Mouse (Mus musculus) midbrain, embryonic 16.5 days (tissue): ENCODE results near the gene Sytl5. TPM values are rescaled to one million over a fixed set of nuclear protein-coding genes. Genes with fewer than 3 reads are reported as not detected.

Source experiments
- ATAC-seq: fragments of 200-750 bp; cut with Nextera tagmentation; 2 replicates; pipeline ENCODE4 v1.8.0; 2017; ENCODE audit warnings: moderate TSS enrichment
- H3K27ac ChIP-seq: fragments of 300-500 bp; sonication (generic); 2 replicates; pipeline ENCODE4 v1.5.1; 2014; ENCODE audit warnings: mild to moderate bottlenecking, low read length, mixed read lengths
- H3K27me3 ChIP-seq: fragments of 300-500 bp; sonication (generic); 2 replicates; pipeline ENCODE4 v1.6.1; 2014; ENCODE audit warnings: low read depth, low read length, mixed read lengths; ENCODE audit not compliant: control insufficient read depth, insufficient read depth
- H3K36me3 ChIP-seq: fragments of 300-500 bp; sonication (generic); 2 replicates; pipeline ENCODE4 v1.6.1; 2014; ENCODE audit warnings: mild to moderate bottlenecking, low read length, moderate library complexity, mixed read lengths; ENCODE audit not compliant: control insufficient read depth, insufficient read depth
- H3K4me1 ChIP-seq: fragments of 300-500 bp; sonication (generic); 2 replicates; pipeline ENCODE4 v1.6.1; 2014; ENCODE audit warnings: mild to moderate bottlenecking, low read length, mixed read lengths; ENCODE audit not compliant: control insufficient read depth, insufficient read depth
- H3K4me2 ChIP-seq: fragments of 300-500 bp; sonication (generic); 2 replicates; pipeline ENCODE4 v1.6.1; 2014; ENCODE audit warnings: mild to moderate bottlenecking, low read length, mixed read lengths
- H3K4me3 ChIP-seq: fragments of 300-500 bp; sonication (generic); 2 replicates; pipeline ENCODE4 v1.5.1; 2014; ENCODE audit warnings: low read depth, mild to moderate bottlenecking, low read length, moderate library complexity, mixed read lengths
- H3K9ac ChIP-seq: fragments of 300-500 bp; sonication (generic); 2 replicates; pipeline ENCODE4 v1.6.1; 2014; ENCODE audit warnings: low read depth, low read length, mixed read lengths
- H3K9me3 ChIP-seq: fragments of 300-500 bp; sonication (generic); replicated peaks from 2 replicates; pipeline ENCODE4 v1.6.1; 2014; ENCODE audit warnings: mild to moderate bottlenecking, low read length, mixed read lengths; ENCODE audit not compliant: control insufficient read depth, poor library complexity, severe bottlenecking
- WGBS: fragments of 180-500 bp; shearing (Covaris S2); extraction: QIAGEN DNeasy Blood & Tissue Kit; methylation state at CpG from one replicate; pipeline ENCODE4 v1.1.7; 2014; 5-methylcytosine and 5-hydroxymethylcytosine counted together
- polyA plus RNA-seq: library from polyadenylated mRNA; unstranded; fragments of >200 nt; fragmentation: Nextera tagmentation; extraction: Ambion mirVana; gene quantifications from 2 replicates; pipeline ENCODE4 v1.2.1, GENCODE M21; 2015

Gene Sytl5
- 0.17 and 0.48 TPM in 2 replicates for polyA plus RNA-seq

- Histone ChIP-seq H3K9me3 (no peaks in the 10 kb centered on the region), H3K4me1 (no peaks in the 10 kb centered on the region), H3K27me3 (no peaks in the 10 kb centered on the region), H3K4me3 (no peak within 1 kb of the TSS), H3K36me3 (no peaks in the 10 kb centered on the region), H3K9ac (no peak within 1 kb of the TSS), H3K27ac (no peak within 1 kb of the TSS), H3K4me2 (no peak within 1 kb of the TSS)
- no peak for ATAC-seq
- WGBS: 73% methylated on average over 2 of the region's 2 CpGs
Observed at GRCm38 (mm10) chrX:9885322-9885721, at the start of gene Sytl5. Gene Sytl5, plus strand, starts transcription at chrX:9885622.

DNA sequence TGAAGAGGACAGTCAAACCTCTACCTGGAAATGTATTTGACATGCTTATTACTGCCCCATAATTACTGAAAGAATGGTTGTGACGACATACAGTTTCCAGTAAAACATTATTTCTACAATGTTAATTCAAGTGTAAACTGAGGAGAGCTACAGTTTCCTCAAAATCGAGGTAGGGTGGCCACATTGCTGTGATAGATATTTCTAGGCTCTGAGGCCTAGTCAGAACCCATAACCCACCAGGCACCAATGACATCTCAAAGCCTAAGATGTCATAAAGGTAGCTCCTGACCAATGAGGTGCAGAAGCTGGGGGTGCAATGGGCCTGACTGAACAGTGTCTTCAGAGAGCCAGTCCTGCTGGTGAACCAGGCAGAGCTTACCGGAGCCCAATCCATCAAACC lies 38.8 kb upstream of the Sytl5 start, which contains the start of gene Hypm:
TSS of gene Hypm (plus strand) at position 301 of the 400 bp plus-strand sequence.
- WGBS: 79% methylated on average over 3 of the region's 3 CpGs
- no peaks in the 10 kb centered on the region for H3K27me3 ChIP-seq
- no peak within 1 kb of the TSS for H3K27ac ChIP-seq
- H3K4me1 ChIP-seq: no peaks in the 10 kb centered on the region
- H3K4me2 ChIP-seq: no peak within 1 kb of the TSS
- H3K4me3 ChIP-seq: no peak within 1 kb of the TSS
- no peak for ATAC-seq
- no peaks in the 10 kb centered on the region for H3K36me3 ChIP-seq
- no peak within 1 kb of the TSS for H3K9ac ChIP-seq
- no peaks in the 10 kb centered on the region; the same call in 1 of the 2 replicates for H3K9me3 ChIP-seq

DNA sequence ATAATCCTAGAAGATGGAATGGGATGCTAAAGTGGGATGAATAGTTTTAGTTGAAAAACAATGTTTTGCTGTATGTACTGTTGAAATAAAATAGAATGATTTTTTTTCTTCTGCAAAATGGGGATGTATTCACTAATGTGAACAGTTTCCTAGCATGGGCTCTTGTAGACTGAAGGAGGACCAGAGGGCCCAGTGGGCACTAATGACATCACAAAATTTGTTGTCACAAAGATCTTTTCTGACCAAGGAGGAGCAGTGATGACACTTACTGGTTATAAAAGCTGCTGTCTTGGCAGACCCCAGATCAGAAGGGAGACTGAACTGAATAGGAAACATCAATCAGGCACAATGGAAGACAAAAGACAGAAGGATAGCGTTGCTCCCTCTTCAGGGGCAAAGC lies 36.0 kb upstream of the Sytl5 start, which contains the start of gene H2al3:
TSS of gene H2al3 (plus strand) at position 301 of the 400 bp plus-strand sequence.
- Histone ChIP-seq H3K4me3 (no peak within 1 kb of the TSS), H3K4me1 (no peaks in the 10 kb centered on the region), H3K9me3 (no peaks in the 10 kb centered on the region; the same call in 1 of the 2 replicates), H3K9ac (no peak within 1 kb of the TSS), H3K36me3 (no peaks in the 10 kb centered on the region), H3K4me2 (no peak within 1 kb of the TSS), H3K27me3 (no peaks in the 10 kb centered on the region), H3K27ac (no peak within 1 kb of the TSS)
- ATAC-seq: no peak
- WGBS: 23% methylated on average over 1 of the region's 1 CpGs

GRCm38 (mm10) chrX:9861859-9862258 lies 23.6 kb upstream of the Sytl5 start:
- ATAC-seq: no peak
- Histone ChIP-seq H3K9ac (no peak overlapping the region), H3K4me1 (no peaks in the 10 kb centered on the region), H3K36me3 (no peaks in the 10 kb centered on the region), H3K4me2 (no peak overlapping the region), H3K9me3 (no peaks in the 10 kb centered on the region), H3K4me3 (no peak overlapping the region), H3K27ac (no peak overlapping the region), H3K27me3 (no peaks in the 10 kb centered on the region)
- WGBS: 93% methylated on average over 2 of the region's 2 CpGs

- Histone ChIP-seq H3K4me2 (no peak overlapping the region), H3K27ac (no peak overlapping the region), H3K4me1 (no peaks in the 10 kb centered on the region), H3K9ac (no peak overlapping the region), H3K27me3 (no peaks in the 10 kb centered on the region), H3K36me3 (no peaks in the 10 kb centered on the region), H3K9me3 (no peaks in the 10 kb centered on the region), H3K4me3 (no peak overlapping the region)
- 95% methylated on average over 2 of the region's 2 CpGs for WGBS
- ATAC-seq: no peak
Observed at GRCm38 (mm10) chrX:9875519-9875918, 9.9 kb upstream of the Sytl5 start.

GRCm38 (mm10) chrX:9909572-9909971 lies 24.1 kb downstream of the Sytl5 start:
- no peaks in the 10 kb centered on the region for H3K27me3 ChIP-seq
- H3K9ac ChIP-seq: no peak overlapping the region
- H3K27ac ChIP-seq: no peak overlapping the region
- ATAC-seq: no peak
- no peak overlapping the region for H3K4me2 ChIP-seq
- 63% methylated on average over 2 of the region's 2 CpGs for WGBS
- H3K4me1 ChIP-seq: no peaks in the 10 kb centered on the region
- no peaks in the 10 kb centered on the region for H3K36me3 ChIP-seq
- no peak overlapping the region for H3K4me3 ChIP-seq
- no peaks in the 10 kb centered on the region for H3K9me3 ChIP-seq

DNA sequence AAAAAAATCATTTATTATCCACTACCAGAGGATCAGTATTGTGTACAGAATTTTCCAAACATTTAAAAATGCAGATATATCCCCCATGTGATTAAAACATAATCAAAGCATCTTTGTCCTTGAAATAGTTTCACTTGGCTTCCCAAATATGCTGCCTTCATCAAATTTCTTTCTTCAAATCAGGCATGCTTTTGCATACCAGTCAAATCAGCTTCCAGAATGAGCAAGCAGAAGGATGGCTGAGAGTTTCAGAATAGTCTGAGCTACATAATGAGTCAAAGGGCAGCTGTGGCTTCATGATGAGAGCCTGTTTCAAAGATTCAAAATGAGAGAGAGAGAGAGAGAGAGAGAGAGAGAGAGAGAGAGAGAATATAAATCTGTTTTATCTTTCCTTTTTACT lies 48.4 kb downstream of the Sytl5 start:
- no peaks in the 10 kb centered on the region for H3K4me1 ChIP-seq
- no peak overlapping the region for H3K4me2 ChIP-seq
- no peak overlapping the region for H3K27ac ChIP-seq
- ATAC-seq: no peak
- no peak overlapping the region for H3K4me3 ChIP-seq
- H3K36me3 ChIP-seq: no peaks in the 10 kb centered on the region
- no peak overlapping the region for H3K9ac ChIP-seq
- no peaks in the 10 kb centered on the region for H3K27me3 ChIP-seq
- H3K9me3 ChIP-seq: no peaks in the 10 kb centered on the region

DNA sequence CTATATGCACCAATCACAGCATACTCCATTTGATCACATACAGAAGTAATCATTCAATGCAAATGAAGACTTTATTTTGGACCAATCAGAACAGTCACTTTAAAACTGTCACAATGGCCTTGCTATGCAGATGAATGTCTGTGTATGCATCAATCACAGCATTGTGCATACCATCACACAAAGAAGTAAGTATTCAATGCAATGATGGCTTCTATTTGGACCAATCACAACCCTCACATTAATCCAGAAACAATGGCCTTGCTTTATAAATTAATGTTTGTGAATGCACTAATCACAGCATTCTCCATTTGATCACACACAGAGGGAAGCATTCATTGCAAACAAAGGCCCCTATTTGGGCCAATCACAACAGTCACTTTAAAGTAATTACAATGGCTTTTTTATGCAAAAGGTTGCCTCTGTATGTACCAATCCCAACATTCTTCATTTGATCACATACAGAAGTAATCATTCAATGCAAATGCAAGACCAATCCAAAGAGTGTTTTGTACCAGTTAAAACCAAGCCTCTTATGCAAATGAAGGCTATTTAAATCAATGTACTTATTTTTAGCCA lies 98.8 kb downstream of the Sytl5 start:
- Histone ChIP-seq H3K4me3 (no peak overlapping the region), H3K4me2 (no peak overlapping the region), H3K9ac (no peak overlapping the region), H3K36me3 (no peaks in the 10 kb centered on the region), H3K27me3 (no peaks in the 10 kb centered on the region), H3K9me3 (no peaks in the 10 kb centered on the region), H3K4me1 (no peaks in the 10 kb centered on the region), H3K27ac (no peak overlapping the region)
- no peak for ATAC-seq

DNA sequence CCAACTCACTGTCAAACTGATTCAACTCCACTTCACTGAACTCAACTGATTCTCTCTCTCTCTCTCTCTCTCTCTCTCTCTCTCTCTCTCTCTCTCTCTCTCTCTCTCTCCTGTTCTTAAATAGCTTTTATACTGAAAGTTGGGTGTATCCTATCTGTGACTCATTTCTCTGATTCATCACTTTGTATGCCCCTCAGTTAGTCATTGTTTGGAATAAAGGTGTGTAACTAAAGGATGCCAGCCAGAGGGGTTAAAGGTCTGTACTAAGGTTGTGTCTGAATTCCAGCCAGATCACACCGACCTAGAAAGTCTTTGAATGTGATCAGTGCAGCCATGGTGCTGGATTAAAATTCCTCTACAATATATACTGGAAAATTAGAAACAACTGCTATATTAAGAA lies 115.3 kb downstream of the Sytl5 start:
- Histone ChIP-seq H3K4me2 (no peak overlapping the region), H3K9ac (no peak overlapping the region), H3K4me3 (no peak overlapping the region), H3K36me3 (no peaks in the 10 kb centered on the region), H3K9me3 (no peaks in the 10 kb centered on the region), H3K27ac (no peak overlapping the region), H3K4me1 (no peaks in the 10 kb centered on the region), H3K27me3 (no peaks in the 10 kb centered on the region)
- WGBS: 77% methylated on average over 1 of the region's 1 CpGs
- ATAC-seq: no peak
